14 mouse cellular contexts compared by ENCODE assay signal in genomic region chr2:50694849-50695248, GRCm38 (mm10).
DNase-seq lines count a peak whose midpoint lies in the region; ATAC-seq and TF ChIP-seq lines count a peak whose summit lies in the region.
"Had no signal": no experiment of that assay in that cellular context is flagged by ENCODE, and none has a peak within 500 bp of the region (broad histone marks: within the 10 kb centered on the region; RNA-seq: fewer than 3 reads in every experiment).

No protein-coding gene starts in this region.

- no peaks in the 10 kb centered on the region for H3K36me3 ChIP-seq in heart, embryonic 10.5 days
- H3K36me3 ChIP-seq in forebrain, postnatal 0 days (ENCODE audit: insufficient read depth) = no peaks in the 10 kb centered on the region
- H3K36me3 ChIP-seq in midbrain, embryonic 15.5 days (replicated peaks) = no peaks in the 10 kb centered on the region
- no peaks in the 10 kb centered on the region for H3K36me3 ChIP-seq in liver, postnatal 0 days (replicated peaks; ENCODE audit: insufficient read depth, low read length)
- H3K36me3 ChIP-seq: embryonic facial prominence, embryonic 13.5 days had no signal

- H3K27ac ChIP-seq in heart, embryonic 10.5 days = no peak overlapping the region
- H3K27ac ChIP-seq in forebrain, postnatal 0 days (ENCODE audit: low read depth, low read length) = no peak overlapping the region
- H3K27ac ChIP-seq in midbrain, embryonic 15.5 days = no peak overlapping the region
- no peak overlapping the region for H3K27ac ChIP-seq in liver, postnatal 0 days (ENCODE audit: low read depth)
- H3K27ac ChIP-seq: embryonic facial prominence, embryonic 13.5 days; stomach, postnatal 0 days had no signal

- peaks cover 12% of the 10 kb centered on the region for H3K4me1 ChIP-seq in heart, embryonic 10.5 days
- no peaks in the 10 kb centered on the region for H3K4me1 ChIP-seq in forebrain, postnatal 0 days (ENCODE audit: insufficient read depth)
- peaks cover 16% of the 10 kb centered on the region for H3K4me1 ChIP-seq in midbrain, embryonic 15.5 days
- H3K4me1 ChIP-seq in liver, postnatal 0 days (ENCODE audit: insufficient read depth) = no peaks in the 10 kb centered on the region

- no peak overlapping the region for H3K9ac ChIP-seq in forebrain, postnatal 0 days
- no peak overlapping the region for H3K9ac ChIP-seq in midbrain, embryonic 15.5 days
- no peak overlapping the region for H3K9ac ChIP-seq in liver, postnatal 0 days (replicated peaks)
- H3K9ac ChIP-seq: embryonic facial prominence, embryonic 13.5 days had no signal

- no peak for TF ChIP-seq EP300 in liver, postnatal 0 days (IDR thresholded peaks at IDR 0.05; ENCODE audit: low read depth)

- 81% methylated on average over 2 of the region's 2 CpGs for WGBS in heart, embryonic 10.5 days
- 33% methylated on average over 2 of the region's 2 CpGs for WGBS in forebrain, postnatal 0 days
- 30% methylated on average over 2 of the region's 2 CpGs for WGBS in midbrain, embryonic 15.5 days
- 82% methylated on average over 2 of the region's 2 CpGs for WGBS in liver, postnatal 0 days (ENCODE audit: insufficient replicate concordance)

- H3K4me3 ChIP-seq in heart, embryonic 10.5 days = no peak overlapping the region
- H3K4me3 ChIP-seq in forebrain, postnatal 0 days (ENCODE audit: low read depth, low read length) = no peak overlapping the region
- no peak overlapping the region for H3K4me3 ChIP-seq in midbrain, embryonic 15.5 days
- H3K4me3 ChIP-seq in liver, postnatal 0 days (ENCODE audit: low read depth, low read length) = no peak overlapping the region
- H3K4me3 ChIP-seq: embryonic facial prominence, embryonic 13.5 days had no signal

- peak; percentile 80 for DNase-seq in heart, adult 11 months
- DNase-seq in heart, embryonic 10.5 days (ENCODE audit: low spot score) = no peak
- peak; percentile 27 for DNase-seq in adrenal gland, postnatal 25 days
- peak; percentile 9 for DNase-seq in forebrain, postnatal 0 days
- no peak for DNase-seq in liver, postnatal 0 days
- no peak for DNase-seq in gastrocnemius, postnatal 25 days
- DNase-seq in B cell, adult 2 months = no peak
- DNase-seq: gastrocnemius, postnatal 36 days; heart, postnatal 36 days; kidney, postnatal 36 days; lung, postnatal 10 days had no signal

- no peak overlapping the region for H3K4me2 ChIP-seq in forebrain, postnatal 0 days (ENCODE audit: low read depth)
- H3K4me2 ChIP-seq in midbrain, embryonic 15.5 days = no peak overlapping the region
- H3K4me2 ChIP-seq in liver, postnatal 0 days (ENCODE audit: low read depth, low read length) = no peak overlapping the region
- H3K4me2 ChIP-seq: embryonic facial prominence, embryonic 13.5 days had no signal

- H3K9me3 ChIP-seq in heart, embryonic 10.5 days = no peaks in the 10 kb centered on the region
- H3K9me3 ChIP-seq in forebrain, postnatal 0 days (ENCODE audit: low read length) = no peaks in the 10 kb centered on the region
- H3K9me3 ChIP-seq in midbrain, embryonic 15.5 days = no peaks in the 10 kb centered on the region
- H3K9me3 ChIP-seq in liver, postnatal 0 days (ENCODE audit: low read length) = no peaks in the 10 kb centered on the region
- H3K9me3 ChIP-seq: embryonic facial prominence, embryonic 13.5 days had no signal

- no peak for TF ChIP-seq CTCF in forebrain, postnatal 0 days (IDR thresholded peaks at IDR 0.05; ENCODE audit: low read depth)
- TF ChIP-seq CTCF in liver, postnatal 0 days (IDR thresholded peaks at IDR 0.05; ENCODE audit: low read depth) = no peak

- no peaks in the 10 kb centered on the region for H3K27me3 ChIP-seq in heart, embryonic 10.5 days (ENCODE audit: insufficient read depth, poor library complexity, severe bottlenecking)
- no peaks in the 10 kb centered on the region for H3K27me3 ChIP-seq in forebrain, postnatal 0 days (ENCODE audit: insufficient read depth, low read length)
- H3K27me3 ChIP-seq in midbrain, embryonic 15.5 days (replicated peaks) = no peaks in the 10 kb centered on the region
- no peaks in the 10 kb centered on the region for H3K27me3 ChIP-seq in liver, postnatal 0 days (ENCODE audit: insufficient read depth, low read length)
- H3K27me3 ChIP-seq: embryonic facial prominence, embryonic 13.5 days had no signal

- peak; percentile 56; the same call in 1 of the 2 replicates for ATAC-seq in forebrain, postnatal 0 days
- 0 out of 2 replicates have a peak, but pooled peaks have one; percentile 37 for ATAC-seq in midbrain, embryonic 15.5 days (replicated peaks)
- no peak for ATAC-seq in liver, postnatal 0 days

Comparison
In these comparisons a context has a peak if more than half of its experiments do, and no peak if none do; other contexts are left out.
1. DNase-seq: peak in heart, adult 11 months (single experiment), adrenal gland, postnatal 25 days (single experiment) and forebrain, postnatal 0 days (single experiment); none in heart, embryonic 10.5 days (single experiment), liver, postnatal 0 days (single experiment), gastrocnemius, postnatal 25 days (single experiment) and B cell, adult 2 months (0 of 2).